Mouse (Mus musculus): Measurements from ENCODE around the gene Dmbx1. TPM values are rescaled to one million over a fixed set of nuclear protein-coding genes. Genes with fewer than 3 reads are reported as not detected.
A peak's percentile ranks its signal among the peaks of the same experiment; 100 is the strongest.

Dmbx1 gene
- total RNA-seq (2012; rRNA removed), result 0.11 and 0.18 TPM in 2 replicates

GRCm38 (mm10) chr4:115939295-115940102 is at the start of gene Dmbx1:
Gene Dmbx1, minus strand, starts transcription at chr4:115939926.
- H3K4me3 ChIP-seq (ENCODE audit: insufficient read depth in 1 of 2, low read depth in 1 of 2, low read length in 2 of 2, poor library complexity in 1 of 2, severe bottlenecking in 1 of 2), result peak within 1 kb of the TSS; percentile 68 to 72
- H3K27ac ChIP-seq (ENCODE audit: insufficient read depth, low read depth, low read length, poor library complexity, severe bottlenecking), result no peak within 1 kb of the TSS
- DNase-seq (ENCODE audit: low read depth, low spot score), result peak; percentile 65
- in situ Hi-C loops (cut with MboI; ENCODE audit: low sequenced_read_pairs in 2 of 2, unreplicated experiment in 2 of 2), result loop anchor here (10.0 to 25.0 kb wide), 3 partner anchors 877 to 1035 kb away; partner anchors contain the start of genes Foxd2 (in 2 of the 2) and Tal1 (in 2 of the 2)
- no peaks in the 10 kb centered on the region for H3K36me3 ChIP-seq (ENCODE audit: control insufficient read depth, insufficient read depth, low read length, poor library complexity, severe bottlenecking)
- no peaks in the 10 kb centered on the region for H3K9me3 ChIP-seq (ENCODE audit: control insufficient read depth, insufficient read depth, low read depth, low read length)
- H3K9ac ChIP-seq (ENCODE audit: insufficient read depth, low read depth, low read length, poor library complexity, severe bottlenecking), result peak within 1 kb of the TSS; percentile 63
- TF ChIP-seq CHD2 (IDR thresholded peaks at IDR 0.05; ENCODE audit: low read depth, low read length) (peak; percentile 54; the same call in 1 of the 2 replicates), HCFC1 (IDR thresholded peaks at IDR 0.05; ENCODE audit: borderline replicate concordance, insufficient read depth, low read length) (no peak)
- H3K4me1 ChIP-seq (ENCODE audit: control insufficient read depth in 2 of 2, insufficient read depth in 2 of 2, low read length in 2 of 2, poor library complexity in 1 of 2), result peaks cover 0 to 10% of the 10 kb centered on the region in 2 experiments; a peak in 1 of 4 replicates

GRCm38 (mm10) chr4:115989382-115989781 is 49.7 kb upstream of the Dmbx1 start:
- H3K9ac ChIP-seq (ENCODE audit: insufficient read depth, low read depth, low read length, poor library complexity, severe bottlenecking), result no peak overlapping the region
- no peak overlapping the region for H3K4me3 ChIP-seq (ENCODE audit: insufficient read depth in 1 of 2, low read depth in 1 of 2, low read length in 2 of 2, poor library complexity in 1 of 2, severe bottlenecking in 1 of 2)
- peaks cover 3 to 8% of the 10 kb centered on the region in 2 experiments; a peak in 3 of 4 replicates for H3K4me1 ChIP-seq (ENCODE audit: control insufficient read depth in 2 of 2, insufficient read depth in 2 of 2, low read length in 2 of 2, poor library complexity in 1 of 2)
- in situ Hi-C loops (cut with MboI; ENCODE audit: low sequenced_read_pairs in 2 of 2, unreplicated experiment in 2 of 2), result loop anchor here (10.0 to 25.0 kb wide), 3 partner anchors 85 to 255 kb away; partner anchors contain the start of gene Efcab14 (in 2 of the 2)
- no peak overlapping the region for H3K27ac ChIP-seq (ENCODE audit: insufficient read depth, low read depth, low read length, poor library complexity, severe bottlenecking)
- no peak for TF ChIP-seq ZNF384 (IDR thresholded peaks at IDR 0.05; ENCODE audit: low read depth, low read length)
- no peak for TF ChIP-seq HCFC1 (IDR thresholded peaks at IDR 0.05; ENCODE audit: borderline replicate concordance, insufficient read depth, low read length)
- no peak for TF ChIP-seq ZC3H11A (IDR thresholded peaks at IDR 0.05; ENCODE audit: borderline replicate concordance, low read depth, low read length)
- TF ChIP-seq CHD2 (IDR thresholded peaks at IDR 0.05; ENCODE audit: low read depth, low read length), result no peak
- no peak for TF ChIP-seq MAFK (IDR thresholded peaks at IDR 0.05; ENCODE audit: insufficient read depth, low read depth, low read length)
- no peaks in the 10 kb centered on the region for H3K36me3 ChIP-seq (ENCODE audit: control insufficient read depth, insufficient read depth, low read length, poor library complexity, severe bottlenecking)
- H3K9me3 ChIP-seq (ENCODE audit: control insufficient read depth, insufficient read depth, low read depth, low read length), result no peaks in the 10 kb centered on the region
- DNase-seq (ENCODE audit: low read depth, low spot score), result no peak

DNA sequence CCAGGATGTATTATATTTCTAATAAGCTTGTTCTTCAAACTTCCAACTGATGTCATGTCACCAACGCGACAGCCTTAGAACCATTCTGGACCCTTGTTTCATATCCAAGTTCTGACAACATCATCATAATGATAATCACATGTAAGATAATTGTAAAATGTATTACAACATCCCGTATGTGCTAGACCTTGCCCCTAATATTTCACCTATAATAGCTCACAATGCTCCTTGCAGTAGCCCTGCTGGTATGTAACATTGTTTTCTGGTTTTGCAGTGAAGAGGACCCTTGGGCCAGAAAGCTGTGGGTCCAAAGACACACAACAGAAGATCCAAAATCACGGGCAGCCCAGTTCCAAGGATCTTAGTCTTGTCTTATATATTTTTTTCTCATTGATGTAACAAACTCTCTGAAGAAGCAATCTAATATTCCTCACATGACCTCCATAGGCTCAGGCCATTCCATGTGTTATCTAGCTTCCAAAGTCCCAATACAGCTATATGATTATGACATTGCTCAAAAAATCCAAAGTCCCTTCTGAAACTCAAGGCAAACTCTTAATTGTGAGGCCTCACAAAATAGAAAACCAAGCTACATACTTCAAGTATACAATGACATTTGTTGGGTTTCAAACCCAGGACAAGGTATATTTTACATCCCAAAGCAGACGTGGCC is 48.3 kb upstream of the Dmbx1 start:
- TF ChIP-seq ZC3H11A (IDR thresholded peaks at IDR 0.05; ENCODE audit: borderline replicate concordance, low read depth, low read length), result no peak
- TF ChIP-seq HCFC1 (IDR thresholded peaks at IDR 0.05; ENCODE audit: borderline replicate concordance, insufficient read depth, low read length), result no peak
- TF ChIP-seq ZNF384 (IDR thresholded peaks at IDR 0.05; ENCODE audit: low read depth, low read length), result no peak
- TF ChIP-seq MAFK (IDR thresholded peaks at IDR 0.05; ENCODE audit: insufficient read depth, low read depth, low read length), result no peak
- TF ChIP-seq CHD2 (IDR thresholded peaks at IDR 0.05; ENCODE audit: low read depth, low read length), result no peak
- no peak for DNase-seq (ENCODE audit: low read depth, low spot score)
- Histone ChIP-seq H3K4me3 (ENCODE audit: insufficient read depth in 1 of 2, low read depth in 1 of 2, low read length in 2 of 2, poor library complexity in 1 of 2, severe bottlenecking in 1 of 2) (no peak overlapping the region), H3K9me3 (ENCODE audit: control insufficient read depth, insufficient read depth, low read depth, low read length) (no peaks in the 10 kb centered on the region), H3K27ac (ENCODE audit: insufficient read depth, low read depth, low read length, poor library complexity, severe bottlenecking) (no peak overlapping the region), H3K4me1 (ENCODE audit: control insufficient read depth in 2 of 2, insufficient read depth in 2 of 2, low read length in 2 of 2, poor library complexity in 1 of 2) (peaks cover 5 to 10% of the 10 kb centered on the region in 2 experiments; a peak in 3 of 4 replicates), H3K9ac (ENCODE audit: insufficient read depth, low read depth, low read length, poor library complexity, severe bottlenecking) (no peak overlapping the region), H3K36me3 (ENCODE audit: control insufficient read depth, insufficient read depth, low read length, poor library complexity, severe bottlenecking) (no peaks in the 10 kb centered on the region)
- in situ Hi-C loops (cut with MboI; ENCODE audit: low sequenced_read_pairs in 2 of 2, unreplicated experiment in 2 of 2), result loop anchor here (10.0 to 25.0 kb wide), 3 partner anchors 83 to 253 kb away; partner anchors contain the start of gene Efcab14 (in 2 of the 2)

DNA sequence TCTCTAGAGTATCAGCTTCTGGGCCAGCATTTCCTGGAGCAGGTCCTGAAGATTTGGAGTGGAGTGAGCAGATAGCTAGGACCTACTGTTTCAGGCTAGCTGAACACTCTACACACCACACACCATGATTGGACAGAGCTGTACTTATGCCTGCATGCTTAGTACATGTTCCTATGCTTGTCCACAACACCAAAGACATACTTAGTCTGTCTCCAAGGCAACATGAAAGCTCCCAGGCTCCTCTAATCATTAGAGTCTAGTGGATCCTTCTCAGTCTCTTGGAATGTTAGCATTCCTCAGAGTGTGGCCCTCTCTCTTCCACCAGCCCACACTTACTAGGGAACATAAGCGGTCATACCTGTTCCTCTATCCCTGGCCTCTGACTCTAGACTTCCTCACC is 47.7 kb upstream of the Dmbx1 start:
- no peak for TF ChIP-seq CHD2 (IDR thresholded peaks at IDR 0.05; ENCODE audit: low read depth, low read length)
- no peak for TF ChIP-seq ZC3H11A (IDR thresholded peaks at IDR 0.05; ENCODE audit: borderline replicate concordance, low read depth, low read length)
- no peak for TF ChIP-seq HCFC1 (IDR thresholded peaks at IDR 0.05; ENCODE audit: borderline replicate concordance, insufficient read depth, low read length)
- H3K36me3 ChIP-seq (ENCODE audit: control insufficient read depth, insufficient read depth, low read length, poor library complexity, severe bottlenecking), result no peaks in the 10 kb centered on the region
- no peaks in the 10 kb centered on the region for H3K9me3 ChIP-seq (ENCODE audit: control insufficient read depth, insufficient read depth, low read depth, low read length)
- no peak overlapping the region for H3K9ac ChIP-seq (ENCODE audit: insufficient read depth, low read depth, low read length, poor library complexity, severe bottlenecking)
- in situ Hi-C loops (cut with MboI; ENCODE audit: low sequenced_read_pairs in 2 of 2, unreplicated experiment in 2 of 2), result loop anchor here (10.0 to 25.0 kb wide), 3 partner anchors 83 to 253 kb away; partner anchors contain the start of gene Efcab14 (in 2 of the 2)
- H3K4me3 ChIP-seq (ENCODE audit: insufficient read depth in 1 of 2, low read depth in 1 of 2, low read length in 2 of 2, poor library complexity in 1 of 2, severe bottlenecking in 1 of 2), result no peak overlapping the region
- no peak overlapping the region for H3K27ac ChIP-seq (ENCODE audit: insufficient read depth, low read depth, low read length, poor library complexity, severe bottlenecking)
- no peak for DNase-seq (ENCODE audit: low read depth, low spot score)
- peaks cover 5 to 10% of the 10 kb centered on the region in 2 experiments; a peak in 3 of 4 replicates for H3K4me1 ChIP-seq (ENCODE audit: control insufficient read depth in 2 of 2, insufficient read depth in 2 of 2, low read length in 2 of 2, poor library complexity in 1 of 2)

All from ES-E14 (cell line).